Mouse (Mus musculus) liver, embryonic 11.5 days (tissue): ENCODE measurements around the gene Nos1ap. TPM values are rescaled to one million over a fixed set of nuclear protein-coding genes. Genes with fewer than 3 reads are reported as not detected.

Experiments
- ATAC-seq: fragments of 200-750 bp; cut with Nextera tagmentation; replicated peaks from 2 replicates; pipeline ENCODE4 v1.8.0; 2017; ENCODE audit warnings: moderate number of reproducible peaks, mild to moderate bottlenecking, moderate TSS enrichment, moderate library complexity; ENCODE audit not compliant: low FRiP score
- DNase-seq: peaks from one replicate; pipeline ENCODE4 v3.0.0-alpha.2; 2017; ENCODE audit warnings: low spot score
- H3K27ac ChIP-seq: fragments of 300-500 bp; sonication (generic); 2 replicates; pipeline ENCODE4 v1.5.1; 2014; ENCODE audit warnings: mild to moderate bottlenecking, low read depth, low read length, control low read depth
- H3K27me3 ChIP-seq: fragments of 300-500 bp; sonication (generic); replicated peaks from 2 replicates; pipeline ENCODE4 v1.6.1; 2014; ENCODE audit warnings: low read length, mixed read lengths; ENCODE audit not compliant: control insufficient read depth, insufficient read depth
- H3K36me3 ChIP-seq: fragments of 300-500 bp; sonication (generic); 2 replicates; pipeline ENCODE4 v1.6.1; 2014; ENCODE audit warnings: mild to moderate bottlenecking, low read length, moderate library complexity, mixed read lengths; ENCODE audit not compliant: control insufficient read depth, insufficient read depth
- H3K4me1 ChIP-seq: fragments of 300-500 bp; sonication (generic); replicated peaks from 2 replicates; pipeline ENCODE4 v1.6.1; 2014; ENCODE audit warnings: low read length, mixed read lengths; ENCODE audit not compliant: control insufficient read depth, insufficient read depth
- H3K4me2 ChIP-seq: fragments of 300-500 bp; sonication (generic); 2 replicates; pipeline ENCODE4 v1.6.1; 2014; ENCODE audit warnings: mild to moderate bottlenecking, control low read depth, moderate library complexity
- H3K4me3 ChIP-seq: fragments of 300-500 bp; sonication (generic); 2 replicates; pipeline ENCODE4 v1.5.1; 2014; ENCODE audit warnings: low read depth, low read length, control low read depth
- H3K9ac ChIP-seq: fragments of 300-500 bp; sonication (generic); 2 replicates; pipeline ENCODE4 v1.6.1; 2014; ENCODE audit warnings: low read depth, low read length, control low read depth
- H3K9me3 ChIP-seq: fragments of 300-500 bp; sonication (generic); 2 replicates; pipeline ENCODE4 v1.6.1; 2016; ENCODE audit warnings: low read length, inconsistent platforms, mixed read lengths; ENCODE audit not compliant: control insufficient read depth
- WGBS: fragments of 180-500 bp; shearing (Covaris S2); extraction: QIAGEN DNeasy Blood & Tissue Kit; methylation state at CpG from one replicate; pipeline ENCODE4 v1.1.7; 2014; 5-methylcytosine and 5-hydroxymethylcytosine counted together
- polyA plus RNA-seq: library from polyadenylated mRNA; unstranded; fragments of >200 nt; fragmentation: Nextera tagmentation; extraction: Ambion mirVana; gene quantifications from 2 replicates; pipeline ENCODE4 v1.2.1, GENCODE M21; 2014

Nos1ap gene
- polyA plus RNA-seq, result 8.6 and 8.8 TPM in 2 replicates

GRCm38 (mm10) chr1:170589219-170590040 is at the start of gene Nos1ap:
Gene Nos1ap (minus strand): TSS chr1:170589861.
- H3K4me2 ChIP-seq, result peak within 1 kb of the TSS; percentile 98
- H3K9me3 ChIP-seq, result no peaks in the 10 kb centered on the region
- H3K27me3 ChIP-seq, result peaks cover 11% of the 10 kb centered on the region; the same call in 1 of the 2 replicates
- WGBS, result under 1% methylated on average over 78 of the region's 106 CpGs
- H3K36me3 ChIP-seq, result no peaks in the 10 kb centered on the region
- ATAC-seq, result peak; percentile 93
- no peak within 1 kb of the TSS for H3K27ac ChIP-seq
- DNase-seq, result peak; percentile 80
- H3K9ac ChIP-seq, result peak within 1 kb of the TSS; percentile 71
- peak within 1 kb of the TSS; percentile 79 for H3K4me3 ChIP-seq
- H3K4me1 ChIP-seq, result peaks cover 5% of the 10 kb centered on the region

GRCm38 (mm10) chr1:170638941-170639340 is 49.3 kb upstream of the Nos1ap start:
- peaks cover 6% of the 10 kb centered on the region for H3K27me3 ChIP-seq
- H3K36me3 ChIP-seq, result no peaks in the 10 kb centered on the region
- DNase-seq (no peak), ATAC-seq (no peak)
- no peak overlapping the region for H3K4me3 ChIP-seq
- no peaks in the 10 kb centered on the region for H3K4me1 ChIP-seq
- no peak overlapping the region for H3K9ac ChIP-seq
- no peak overlapping the region for H3K27ac ChIP-seq
- no peaks in the 10 kb centered on the region for H3K9me3 ChIP-seq
- 74% methylated on average over 7 of the region's 7 CpGs for WGBS
- no peak overlapping the region for H3K4me2 ChIP-seq

- Histone ChIP-seq H3K27me3 (no peaks in the 10 kb centered on the region), H3K4me2 (no peak overlapping the region), H3K4me1 (no peaks in the 10 kb centered on the region), H3K27ac (no peak overlapping the region), H3K9ac (no peak overlapping the region), H3K36me3 (no peaks in the 10 kb centered on the region), H3K4me3 (no peak overlapping the region), H3K9me3 (no peaks in the 10 kb centered on the region)
- ATAC-seq (no peak), DNase-seq (no peak)
- WGBS, result 64% methylated on average over 4 of the region's 4 CpGs
These were observed 43.2 kb upstream of the Nos1ap start for GRCm38 (mm10) chr1:170632856-170633255.

- Histone ChIP-seq H3K9ac (no peak overlapping the region), H3K36me3 (no peaks in the 10 kb centered on the region), H3K27ac (no peak overlapping the region), H3K27me3 (no peaks in the 10 kb centered on the region), H3K4me1 (no peaks in the 10 kb centered on the region), H3K4me3 (no peak overlapping the region), H3K9me3 (no peaks in the 10 kb centered on the region), H3K4me2 (no peak overlapping the region)
- DNase-seq (peak; percentile 55), ATAC-seq (peak; percentile 65)
- 23% methylated on average over 3 of the region's 3 CpGs for WGBS
These were observed 42.7 kb upstream of the Nos1ap start for GRCm38 (mm10) chr1:170632385-170632784.

GRCm38 (mm10) chr1:170631571-170631970 is 41.9 kb upstream of the Nos1ap start:
- Histone ChIP-seq H3K4me3 (no peak overlapping the region), H3K36me3 (no peaks in the 10 kb centered on the region), H3K9me3 (no peaks in the 10 kb centered on the region), H3K27ac (no peak overlapping the region), H3K4me2 (no peak overlapping the region), H3K27me3 (no peaks in the 10 kb centered on the region), H3K4me1 (no peaks in the 10 kb centered on the region), H3K9ac (no peak overlapping the region)
- 86% methylated on average over 5 of the region's 5 CpGs for WGBS
- no peak for DNase-seq
- ATAC-seq, result no peak

GRCm38 (mm10) chr1:170630489-170630888 is 40.8 kb upstream of the Nos1ap start:
- Histone ChIP-seq H3K27ac (no peak overlapping the region), H3K4me2 (no peak overlapping the region), H3K9me3 (no peaks in the 10 kb centered on the region), H3K36me3 (no peaks in the 10 kb centered on the region), H3K4me3 (no peak overlapping the region), H3K9ac (no peak overlapping the region), H3K4me1 (no peaks in the 10 kb centered on the region), H3K27me3 (no peaks in the 10 kb centered on the region)
- 85% methylated on average over 4 of the region's 4 CpGs for WGBS
- ATAC-seq (no peak), DNase-seq (no peak)

- H3K36me3 ChIP-seq, result no peaks in the 10 kb centered on the region
- H3K4me1 ChIP-seq, result peaks cover 8% of the 10 kb centered on the region
- H3K4me3 ChIP-seq, result no peak overlapping the region
- DNase-seq (no peak), ATAC-seq (peak; percentile 40; the same call in 1 of the 2 replicates)
- H3K4me2 ChIP-seq, result peak overlapping the region; percentile 42; the same call in 1 of the 2 replicates
- 76% methylated on average over 1 of the region's 1 CpGs for WGBS
- peak overlapping the region; percentile 78 for H3K27ac ChIP-seq
- H3K9me3 ChIP-seq, result no peaks in the 10 kb centered on the region
- H3K27me3 ChIP-seq, result no peaks in the 10 kb centered on the region
- H3K9ac ChIP-seq, result no peak overlapping the region
These were observed 33.8 kb upstream of the Nos1ap start for GRCm38 (mm10) chr1:170623432-170623831.

GRCm38 (mm10) chr1:170622934-170623333 is 33.3 kb upstream of the Nos1ap start:
- H3K27me3 ChIP-seq, result no peaks in the 10 kb centered on the region
- H3K27ac ChIP-seq, result peak overlapping the region; percentile 78
- 14% methylated on average over 5 of the region's 5 CpGs for WGBS
- H3K36me3 ChIP-seq, result no peaks in the 10 kb centered on the region
- peak overlapping the region; percentile 42; the same call in 1 of the 2 replicates for H3K4me2 ChIP-seq
- DNase-seq (no peak), ATAC-seq (peak; percentile 98)
- H3K4me1 ChIP-seq, result peaks cover 8% of the 10 kb centered on the region
- H3K9ac ChIP-seq, result no peak overlapping the region
- H3K9me3 ChIP-seq, result no peaks in the 10 kb centered on the region
- H3K4me3 ChIP-seq, result no peak overlapping the region
